Mouse (Mus musculus) intestine, postnatal 0 days (tissue): ENCODE measurements around the gene Pde4c. TPM values are rescaled to one million over a fixed set of nuclear protein-coding genes. Genes with fewer than 3 reads are reported as not detected.

Experiments
- ATAC-seq: fragments of 200-750 bp; cut with Nextera tagmentation; 2 replicates; pipeline ENCODE4 v1.8.0; 2017; ENCODE audit warnings: mild to moderate bottlenecking, moderate TSS enrichment, moderate library complexity
- H3K27ac ChIP-seq: fragments of 300-500 bp; sonication (generic); 2 replicates; pipeline ENCODE4 v1.5.1; 2014; ENCODE audit warnings: mild to moderate bottlenecking, low read depth, low read length, moderate library complexity
- H3K27me3 ChIP-seq: fragments of 300-500 bp; sonication (generic); replicated peaks from 2 replicates; pipeline ENCODE4 v1.6.1; 2014; ENCODE audit warnings: low read length, mixed read lengths; ENCODE audit not compliant: control insufficient read depth, insufficient read depth
- H3K36me3 ChIP-seq: fragments of 300-500 bp; sonication (generic); 2 replicates; pipeline ENCODE4 v1.6.1; 2014; ENCODE audit warnings: mild to moderate bottlenecking, moderate library complexity; ENCODE audit not compliant: control insufficient read depth, insufficient read depth
- H3K4me1 ChIP-seq: fragments of 300-500 bp; sonication (generic); replicated peaks from 2 replicates; pipeline ENCODE4 v1.6.1; 2014; ENCODE audit warnings: antibody characterized with exemption, low read length, mixed read lengths; ENCODE audit not compliant: control insufficient read depth, insufficient read depth
- H3K4me2 ChIP-seq: fragments of 300-500 bp; sonication (generic); replicated peaks from 2 replicates; pipeline ENCODE4 v1.6.1; 2014; ENCODE audit warnings: low read depth, mild to moderate bottlenecking, moderate library complexity
- H3K4me3 ChIP-seq: fragments of 300-500 bp; sonication (generic); 2 replicates; pipeline ENCODE4 v1.5.1; 2014; ENCODE audit warnings: low read depth, low read length
- H3K9ac ChIP-seq: fragments of 300-500 bp; sonication (generic); 2 replicates; pipeline ENCODE4 v1.6.1; 2014; ENCODE audit warnings: mild to moderate bottlenecking, low read depth, low read length
- H3K9me3 ChIP-seq: fragments of 300-500 bp; sonication (generic); 2 replicates; pipeline ENCODE4 v1.6.1; 2016; ENCODE audit warnings: mixed run types; ENCODE audit not compliant: control insufficient read depth
- CTCF ChIP-seq: sonication (generic); IDR thresholded peaks from 2 replicates; pipeline ENCODE4 v1.5.1; 2016; ENCODE audit warnings: low read depth, mild to moderate bottlenecking, control low read depth, antibody characterized with exemption, moderate library complexity
- WGBS: fragments of 180-500 bp; shearing (Covaris S2); extraction: QIAGEN DNeasy Blood & Tissue Kit; methylation state at CpG from one replicate; pipeline ENCODE4 v1.1.7; 2014; 5-methylcytosine and 5-hydroxymethylcytosine counted together
- polyA plus RNA-seq: library from polyadenylated mRNA; unstranded; fragments of >200 nt; fragmentation: Nextera tagmentation; extraction: Ambion mirVana; gene quantifications from 2 replicates; pipeline ENCODE4 v1.2.1, GENCODE M21; 2015

Pde4c gene
- polyA plus RNA-seq, 1 experiment from 2014 or later = 0.21 TPM

DNA sequence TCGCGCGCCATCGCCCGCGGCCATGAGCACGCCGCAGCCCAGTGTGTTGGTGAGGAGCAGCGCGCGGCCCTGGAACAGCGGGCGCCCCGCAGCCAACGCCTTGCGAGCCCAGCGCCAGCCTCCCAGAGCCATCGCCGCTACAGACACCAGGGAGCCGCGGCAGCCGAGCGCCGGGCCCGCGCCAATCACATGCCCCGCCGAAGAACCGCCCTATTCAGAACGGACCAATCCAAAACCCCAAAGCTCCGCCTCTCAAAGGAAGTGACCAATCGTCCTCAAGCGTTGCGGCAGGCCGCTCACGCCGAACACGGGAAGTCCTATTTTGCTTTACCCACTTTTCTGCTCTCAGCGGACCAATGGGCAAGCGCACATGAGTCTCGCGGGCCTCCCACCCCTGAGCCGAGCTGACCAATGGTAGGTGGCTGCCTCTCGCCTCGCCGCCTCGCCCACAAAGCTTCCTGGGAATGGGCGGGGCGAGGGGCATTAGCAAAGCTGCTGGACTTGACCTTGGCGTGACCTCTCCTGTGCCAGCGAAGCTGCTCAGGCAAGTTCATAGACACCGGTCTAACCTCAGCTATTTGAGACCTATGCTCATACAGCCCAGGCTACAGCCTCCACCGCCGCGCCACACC lies 37.4 kb downstream of the Pde4c start, which contains the start of gene Mpv17l2:
Mpv17l2 (minus strand) TSS at position 172 of the 632 bp plus-strand sequence.
- TF ChIP-seq CTCF = no peak
- no peaks in the 10 kb centered on the region for H3K4me1 ChIP-seq
- H3K4me3 ChIP-seq = peak within 1 kb of the TSS; percentile 59
- H3K9me3 ChIP-seq = no peaks in the 10 kb centered on the region
- H3K4me2 ChIP-seq = peak within 1 kb of the TSS; percentile 94
- peak; percentile 89 for ATAC-seq
- under 1% methylated on average over 55 of the region's 55 CpGs for WGBS
- H3K36me3 ChIP-seq = peaks cover 30% of the 10 kb centered on the region
- peak within 1 kb of the TSS; percentile 60 for H3K9ac ChIP-seq
- peak within 1 kb of the TSS; percentile 74 for H3K27ac ChIP-seq
- no peaks in the 10 kb centered on the region for H3K27me3 ChIP-seq

DNA sequence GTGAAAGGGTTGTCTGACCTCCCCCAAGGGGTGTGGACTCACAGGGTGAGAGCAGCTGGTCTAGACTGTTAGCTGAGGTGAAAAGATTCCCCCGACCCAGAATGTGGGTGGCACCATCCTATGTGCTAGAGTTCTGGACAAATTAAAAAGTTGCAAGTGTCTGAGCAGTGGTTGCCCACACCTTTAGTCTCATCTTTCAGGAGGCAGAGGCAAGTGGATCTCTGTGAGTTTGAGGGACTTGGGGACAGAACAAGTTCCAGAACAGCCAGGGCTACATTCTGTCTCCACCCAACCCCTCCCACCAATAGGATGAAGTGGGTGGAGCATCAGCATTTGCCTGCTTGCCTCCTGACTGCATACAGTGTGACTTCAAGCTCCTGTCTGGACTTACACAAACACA lies 38.6 kb downstream of the Pde4c start:
- Histone ChIP-seq H3K36me3 (peaks cover 18% of the 10 kb centered on the region), H3K4me1 (0 out of 2 replicates have a peak, but pooled peaks cover 6% of the 10 kb centered on the region), H3K4me3 (no peak overlapping the region), H3K9me3 (no peaks in the 10 kb centered on the region), H3K27ac (no peak overlapping the region; the same call in 1 of the 2 replicates), H3K9ac (no peak overlapping the region), H3K4me2 (no peak overlapping the region), H3K27me3 (no peaks in the 10 kb centered on the region)
- TF ChIP-seq CTCF = no peak
- no peak for ATAC-seq
- 58% methylated on average over 1 of the region's 1 CpGs for WGBS

DNA sequence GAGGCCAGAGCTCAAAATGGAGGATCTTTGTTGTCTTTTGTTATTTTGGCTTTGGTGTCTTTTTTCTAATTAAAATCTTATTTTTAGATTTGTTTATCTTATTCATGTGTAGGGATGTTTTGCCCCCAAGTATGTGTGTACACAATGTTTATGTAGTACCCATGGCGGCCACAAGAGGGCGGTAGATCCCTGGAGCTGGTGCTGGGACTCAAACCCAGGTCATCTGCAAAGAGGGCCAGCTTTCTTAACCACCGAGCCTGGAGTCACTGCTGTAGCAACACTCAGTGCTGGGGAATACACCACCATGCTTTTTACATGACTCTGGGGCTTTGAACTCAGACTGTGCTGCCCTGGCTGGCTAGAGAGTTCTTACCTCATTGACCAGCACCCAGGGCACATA lies 39.8 kb downstream of the Pde4c start:
- WGBS = 8% methylated on average over 3 of the region's 3 CpGs
- 0 out of 2 replicates have a peak, but pooled peaks cover 6% of the 10 kb centered on the region for H3K4me1 ChIP-seq
- no peak overlapping the region for H3K9ac ChIP-seq
- no peak for ATAC-seq
- H3K27ac ChIP-seq = peak overlapping the region; percentile 96
- H3K36me3 ChIP-seq = peaks cover 16% of the 10 kb centered on the region
- H3K27me3 ChIP-seq = no peaks in the 10 kb centered on the region
- peak; percentile 91 for TF ChIP-seq CTCF
- H3K4me2 ChIP-seq = peak overlapping the region; percentile 45
- H3K9me3 ChIP-seq = no peaks in the 10 kb centered on the region
- H3K4me3 ChIP-seq = no peak overlapping the region

DNA sequence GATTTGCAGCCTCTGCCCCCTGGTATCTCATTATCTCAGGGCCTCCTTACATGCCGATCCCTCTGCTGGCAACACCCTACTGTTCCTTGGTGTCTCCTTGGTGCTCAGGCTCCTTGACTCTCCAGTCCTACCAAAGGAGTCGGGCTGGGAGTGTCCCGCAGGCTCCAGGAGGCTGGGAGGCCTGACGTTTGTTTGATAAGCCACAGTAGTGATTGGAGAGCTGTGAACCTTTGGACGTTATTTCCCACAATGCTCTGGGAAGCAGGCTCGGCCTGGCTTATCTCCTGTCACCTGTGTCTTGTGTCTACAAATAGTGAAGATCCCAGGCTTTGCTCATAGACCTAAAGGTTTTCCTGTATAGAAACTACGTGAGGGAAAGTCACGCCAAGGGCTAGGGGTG lies 40.5 kb downstream of the Pde4c start:
- WGBS = 36% methylated on average over 8 of the region's 8 CpGs
- no peaks in the 10 kb centered on the region for H3K9me3 ChIP-seq
- H3K27ac ChIP-seq = peak overlapping the region; percentile 96
- ATAC-seq = peak; percentile 71
- H3K4me3 ChIP-seq = no peak overlapping the region
- no peaks in the 10 kb centered on the region for H3K27me3 ChIP-seq
- peak overlapping the region; percentile 78 for H3K4me2 ChIP-seq
- no peak overlapping the region for H3K9ac ChIP-seq
- 0 out of 2 replicates have a peak, but pooled peaks cover 6% of the 10 kb centered on the region for H3K4me1 ChIP-seq
- peaks cover 23% of the 10 kb centered on the region for H3K36me3 ChIP-seq
- TF ChIP-seq CTCF = peak; percentile 30; the same call in 1 of the 2 replicates

DNA sequence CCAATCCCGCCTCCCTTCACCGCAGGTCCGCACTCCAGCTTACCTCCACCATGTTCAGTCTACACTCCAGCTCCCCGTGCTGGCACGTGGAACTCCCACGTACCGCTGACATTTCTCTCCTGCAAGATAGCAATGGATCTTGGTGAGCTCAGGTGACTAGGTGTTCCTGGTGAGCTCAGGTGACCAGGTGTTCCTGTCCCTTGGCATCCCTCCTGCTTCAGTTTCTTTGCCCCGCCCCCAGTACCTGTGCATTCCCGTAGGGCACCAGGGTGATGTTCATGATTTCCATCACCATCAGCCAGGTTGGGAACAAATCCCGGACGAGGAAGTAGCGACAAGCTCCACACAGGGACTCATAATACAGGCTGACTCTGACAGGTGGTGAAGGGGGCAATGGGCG lies 41.2 kb downstream of the Pde4c start:
- H3K27me3 ChIP-seq = no peaks in the 10 kb centered on the region
- no peak for ATAC-seq
- H3K27ac ChIP-seq = peak overlapping the region; percentile 96
- peak overlapping the region; percentile 53 for H3K4me3 ChIP-seq
- peak overlapping the region; percentile 78 for H3K4me2 ChIP-seq
- 49% methylated on average over 13 of the region's 13 CpGs for WGBS
- H3K36me3 ChIP-seq = peaks cover 28% of the 10 kb centered on the region
- H3K4me1 ChIP-seq = 0 out of 2 replicates have a peak, but pooled peaks cover 6% of the 10 kb centered on the region
- TF ChIP-seq CTCF = no peak
- no peak overlapping the region for H3K9ac ChIP-seq
- no peaks in the 10 kb centered on the region for H3K9me3 ChIP-seq

DNA sequence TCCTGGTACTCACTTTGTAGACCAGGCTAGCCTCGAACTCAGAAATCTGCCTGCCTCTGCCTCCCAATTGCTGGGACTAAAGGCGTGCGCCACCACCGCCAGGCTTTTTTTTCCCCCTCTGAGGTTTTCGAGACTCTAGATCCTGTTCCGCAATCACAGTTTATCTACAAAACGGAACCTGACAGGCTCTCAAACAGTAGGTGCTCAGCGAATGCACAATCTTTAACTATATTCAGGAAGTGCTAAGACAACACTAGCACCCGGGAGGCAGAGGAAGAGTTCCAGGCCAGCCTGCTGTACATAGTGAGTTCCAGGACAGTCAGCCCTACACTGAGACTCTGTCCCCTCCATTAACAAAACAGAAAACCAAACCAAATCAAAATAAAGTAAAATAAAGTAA lies 41.8 kb downstream of the Pde4c start:
- peak overlapping the region; percentile 53 for H3K4me3 ChIP-seq
- WGBS = 45% methylated on average over 9 of the region's 9 CpGs
- H3K9ac ChIP-seq = peak overlapping the region; percentile 45; the same call in 1 of the 2 replicates
- no peaks in the 10 kb centered on the region for H3K27me3 ChIP-seq
- TF ChIP-seq CTCF = no peak
- H3K27ac ChIP-seq = peak overlapping the region; percentile 96
- no peaks in the 10 kb centered on the region for H3K9me3 ChIP-seq
- peak overlapping the region; percentile 78 for H3K4me2 ChIP-seq
- H3K36me3 ChIP-seq = peaks cover 35% of the 10 kb centered on the region
- H3K4me1 ChIP-seq = 0 out of 2 replicates have a peak, but pooled peaks cover 6% of the 10 kb centered on the region
- ATAC-seq = no peak
